Mouse (Mus musculus) midbrain, postnatal 0 days (tissue): ENCODE measurements around the gene Ankrd2. TPM values are rescaled to one million over a fixed set of nuclear protein-coding genes. Genes with fewer than 3 reads are reported as not detected.
A peak's percentile ranks its signal among the peaks of the same experiment; 100 is the strongest.

Source experiments
- ATAC-seq: fragments of 200-750 bp; cut with Nextera tagmentation; 2 replicates; pipeline ENCODE4 v1.8.0; 2017; ENCODE audit warnings: moderate number of reproducible peaks, mild to moderate bottlenecking, moderate TSS enrichment, moderate library complexity; ENCODE audit not compliant: low FRiP score
- DNase-seq: peaks from one replicate; pipeline ENCODE4 v3.0.0-alpha.2; 2015; ENCODE audit warnings: low spot score
- H3K27ac ChIP-seq: fragments of 300-500 bp; sonication (generic); 2 replicates; pipeline ENCODE4 v1.5.1; 2014; ENCODE audit warnings: low read depth, mild to moderate bottlenecking, low read length, mixed read lengths
- H3K27me3 ChIP-seq: fragments of 300-500 bp; sonication (generic); 2 replicates; pipeline ENCODE4 v1.6.1; 2014; ENCODE audit warnings: low read length, control low read depth, mixed read lengths; ENCODE audit not compliant: insufficient read depth
- H3K36me3 ChIP-seq: fragments of 300-500 bp; sonication (generic); 2 replicates; pipeline ENCODE4 v1.6.1; 2014; ENCODE audit warnings: low read length, control low read depth, mixed read lengths; ENCODE audit not compliant: insufficient read depth
- H3K4me1 ChIP-seq: fragments of 300-500 bp; sonication (generic); 2 replicates; pipeline ENCODE4 v1.6.1; 2014; ENCODE audit warnings: mild to moderate bottlenecking, control low read depth, antibody characterized with exemption, low read length, mixed read lengths; ENCODE audit not compliant: insufficient read depth
- H3K4me2 ChIP-seq: fragments of 300-500 bp; sonication (generic); 2 replicates; pipeline ENCODE4 v1.6.1; 2014; ENCODE audit warnings: low read depth, mild to moderate bottlenecking, low read length, mixed read lengths; ENCODE audit not compliant: poor library complexity, severe bottlenecking
- H3K4me3 ChIP-seq: fragments of 300-500 bp; sonication (generic); 2 replicates; pipeline ENCODE4 v1.5.1; 2014; ENCODE audit warnings: low read depth, mild to moderate bottlenecking, low read length, moderate library complexity
- H3K9ac ChIP-seq: fragments of 300-500 bp; sonication (generic); replicated peaks from 2 replicates; pipeline ENCODE4 v1.6.1; 2014; ENCODE audit warnings: mild to moderate bottlenecking, low read length, moderate library complexity, mixed read lengths; ENCODE audit not compliant: poor library complexity, severe bottlenecking
- H3K9me3 ChIP-seq: fragments of 300-500 bp; sonication (generic); 2 replicates; pipeline ENCODE4 v1.6.1; 2016; ENCODE audit warnings: low read length, control low read depth
- CTCF ChIP-seq: IDR thresholded peaks from 2 replicates; pipeline ENCODE4 v1.5.1; 2016; ENCODE audit warnings: antibody characterized with exemption, mild to moderate bottlenecking
- WGBS: fragments of 180-500 bp; shearing (Covaris S2); extraction: QIAGEN DNeasy Blood & Tissue Kit; methylation state at CpG from one replicate; pipeline ENCODE4 v1.1.7; 2014; 5-methylcytosine and 5-hydroxymethylcytosine counted together
- polyA plus RNA-seq: library from polyadenylated mRNA; unstranded; fragments of >200 nt; fragmentation: Nextera tagmentation; extraction: Ambion mirVana; gene quantifications from 2 replicates; pipeline ENCODE4 v1.2.1, GENCODE M21; 2015
- total RNA-seq: library from RNA; depleted of rRNA; stranded (reverse); fragments of >200 nt; gene quantifications from 2 replicates; pipeline ENCODE4 v1.2.3, GENCODE M21; 2014

The Ankrd2 gene
- total and polyA plus RNA-seq, 2 experiments from 2014 or later: 0.71 to 2.4 TPM

DNA sequence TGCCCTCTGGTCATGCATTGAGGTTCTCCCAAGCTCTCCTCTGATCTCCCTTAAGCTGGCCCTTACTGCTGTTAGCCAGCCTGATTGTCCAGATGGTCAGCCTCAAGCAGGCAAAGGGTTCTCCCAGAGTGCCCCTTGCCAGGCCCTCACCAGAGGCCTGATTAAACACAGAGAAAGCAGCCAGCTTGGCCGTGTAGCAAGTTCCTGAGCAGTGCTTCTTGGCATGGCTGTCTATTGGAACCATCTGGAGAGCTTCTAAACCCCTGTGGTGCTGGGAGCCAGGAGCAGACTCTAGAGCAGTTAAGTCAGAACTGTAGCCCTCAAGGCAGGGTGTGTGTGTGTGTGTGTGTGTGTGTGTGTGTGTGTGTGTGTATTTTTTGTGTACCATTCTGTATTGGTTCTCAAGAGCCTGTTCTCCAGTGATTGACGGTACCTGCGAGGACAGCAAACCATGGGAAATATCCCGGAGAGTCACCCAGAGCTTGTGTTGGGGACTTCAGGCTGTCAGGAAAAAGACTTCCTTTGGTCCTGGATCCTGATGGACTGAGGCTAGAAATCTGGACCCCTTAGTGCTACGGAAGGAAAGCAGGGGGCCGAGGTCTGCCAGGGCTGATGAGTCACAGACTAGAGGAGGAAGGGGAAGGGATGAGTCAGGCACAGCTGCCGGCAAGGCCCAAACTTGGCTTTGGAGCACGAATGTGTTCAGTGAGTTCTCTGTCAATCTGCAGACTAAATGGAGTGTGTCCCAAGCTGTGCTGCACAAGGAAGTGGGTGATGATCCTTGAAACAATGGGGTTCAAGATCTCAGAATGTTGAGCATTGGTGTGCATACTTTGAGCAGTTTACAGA is 18.2 kb upstream of the Ankrd2 start:
- Histone ChIP-seq H3K4me1 (no peaks in the 10 kb centered on the region), H3K27ac (no peak overlapping the region), H3K4me2 (no peak overlapping the region), H3K36me3 (no peaks in the 10 kb centered on the region), H3K27me3 (no peaks in the 10 kb centered on the region), H3K9me3 (no peaks in the 10 kb centered on the region), H3K9ac (no peak overlapping the region), H3K4me3 (no peak overlapping the region)
- DNase-seq (peak; percentile 80), ATAC-seq (peak; percentile 27; the same call in 1 of the 2 replicates)
- no peak for TF ChIP-seq CTCF
- WGBS: 78% methylated on average over 8 of the region's 8 CpGs

DNA sequence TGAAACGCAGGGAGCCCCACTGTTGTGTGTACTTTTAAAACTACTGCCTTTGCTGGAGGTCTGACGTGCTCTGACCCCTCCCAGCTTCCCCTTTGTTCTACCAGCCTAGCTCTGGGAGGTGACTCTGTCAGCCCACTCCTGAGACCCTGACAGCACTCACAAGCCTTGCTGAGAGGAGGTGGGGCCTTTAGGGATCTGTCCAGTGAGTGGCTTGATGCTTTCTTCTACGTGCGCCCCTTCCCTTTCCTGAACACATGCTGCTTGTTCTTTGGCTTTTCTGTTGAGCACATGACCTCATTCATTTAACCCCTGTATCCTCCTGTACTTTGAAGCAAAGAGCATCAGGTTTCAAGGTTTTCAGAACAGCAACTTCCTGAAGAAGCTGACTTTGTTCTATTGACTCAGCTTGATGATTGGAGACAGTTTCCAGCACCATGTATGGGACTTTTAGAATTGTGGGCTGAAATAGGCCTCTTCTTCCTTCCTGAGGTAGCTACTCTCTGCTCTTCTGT is 16.7 kb upstream of the Ankrd2 start:
- TF ChIP-seq CTCF: no peak
- 45% methylated on average over 4 of the region's 4 CpGs for WGBS
- no peaks in the 10 kb centered on the region for H3K36me3 ChIP-seq
- H3K4me3 ChIP-seq: no peak overlapping the region
- H3K27ac ChIP-seq: no peak overlapping the region
- DNase-seq: no peak
- no peaks in the 10 kb centered on the region for H3K9me3 ChIP-seq
- no peak overlapping the region for H3K9ac ChIP-seq
- no peak overlapping the region for H3K4me2 ChIP-seq
- no peaks in the 10 kb centered on the region for H3K4me1 ChIP-seq
- H3K27me3 ChIP-seq: no peaks in the 10 kb centered on the region
- no peak for ATAC-seq

DNA sequence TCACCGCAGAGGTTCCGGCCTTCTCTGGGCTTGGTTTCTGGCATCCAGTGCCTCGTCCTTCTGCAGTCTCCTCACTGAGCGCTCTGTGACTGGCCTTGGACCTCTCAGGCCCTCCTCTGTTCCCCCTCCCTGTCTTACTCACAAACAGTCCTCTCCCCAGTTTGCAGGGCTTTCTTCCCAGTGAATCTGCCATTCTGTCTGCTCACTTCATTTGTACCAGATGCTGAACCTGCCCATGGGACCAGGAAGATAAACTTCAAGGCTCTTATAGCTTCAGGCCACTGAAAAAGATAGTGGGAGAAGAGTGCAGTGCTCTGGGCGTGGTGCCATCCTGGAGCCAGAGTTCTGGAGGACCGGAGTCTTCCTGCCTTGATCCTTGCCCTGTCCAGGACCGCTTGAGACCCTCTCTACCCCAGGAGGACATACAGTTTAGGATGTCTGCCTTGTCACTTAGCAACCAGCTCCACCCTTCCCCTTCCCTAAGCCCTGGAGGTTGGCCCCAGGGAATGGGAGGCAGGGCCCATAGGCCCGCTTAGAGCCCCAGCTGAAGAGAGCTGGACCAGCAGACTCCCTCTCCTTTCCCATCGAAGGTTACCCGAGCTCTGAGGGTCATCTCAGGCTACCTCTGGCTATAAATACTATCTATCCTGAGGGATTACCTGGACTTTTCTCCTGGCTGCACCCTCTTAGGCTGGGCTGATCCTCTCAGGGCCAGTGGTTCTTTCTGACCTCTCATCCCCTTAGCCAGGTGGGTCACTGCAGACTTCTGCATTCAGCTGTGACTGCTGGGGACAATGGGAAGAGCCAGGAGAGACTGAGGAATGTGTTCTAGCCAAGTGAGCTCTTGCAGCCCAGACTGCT is 13.9 kb upstream of the Ankrd2 start:
- no peaks in the 10 kb centered on the region for H3K27me3 ChIP-seq
- H3K4me2 ChIP-seq: no peak overlapping the region
- no peak overlapping the region for H3K27ac ChIP-seq
- H3K4me3 ChIP-seq: no peak overlapping the region
- 55% methylated on average over 10 of the region's 10 CpGs for whole genome bisulfite sequencing
- no peak overlapping the region for H3K9ac ChIP-seq
- DNase-seq (no peak), ATAC-seq (no peak)
- no peaks in the 10 kb centered on the region for H3K4me1 ChIP-seq
- no peaks in the 10 kb centered on the region for H3K36me3 ChIP-seq
- H3K9me3 ChIP-seq: no peaks in the 10 kb centered on the region
- no peak for TF ChIP-seq CTCF

DNA sequence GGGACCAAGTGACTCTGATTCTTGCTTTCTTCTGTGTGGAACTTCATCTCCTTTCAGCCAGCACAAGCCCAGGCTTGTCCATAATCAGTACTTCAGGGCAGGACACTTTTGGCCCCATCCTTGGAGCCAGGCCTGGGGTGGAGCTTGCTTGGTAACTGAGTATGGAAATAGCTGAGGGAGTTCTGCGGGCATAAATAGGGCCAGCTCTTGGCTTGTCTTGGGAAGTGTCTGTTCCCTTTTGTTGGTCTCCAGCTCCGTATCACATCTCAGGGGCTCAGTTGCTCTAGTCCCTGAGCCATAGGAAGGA is 13.3 kb upstream of the Ankrd2 start:
- ATAC-seq: no peak
- no peak for DNase-seq
- Histone ChIP-seq H3K9me3 (no peaks in the 10 kb centered on the region), H3K4me2 (no peak overlapping the region), H3K27me3 (no peaks in the 10 kb centered on the region), H3K36me3 (no peaks in the 10 kb centered on the region), H3K9ac (no peak overlapping the region), H3K27ac (no peak overlapping the region), H3K4me1 (no peaks in the 10 kb centered on the region), H3K4me3 (no peak overlapping the region)
- no peak for TF ChIP-seq CTCF
- 52% methylated on average over 2 of the region's 2 CpGs for WGBS

DNA sequence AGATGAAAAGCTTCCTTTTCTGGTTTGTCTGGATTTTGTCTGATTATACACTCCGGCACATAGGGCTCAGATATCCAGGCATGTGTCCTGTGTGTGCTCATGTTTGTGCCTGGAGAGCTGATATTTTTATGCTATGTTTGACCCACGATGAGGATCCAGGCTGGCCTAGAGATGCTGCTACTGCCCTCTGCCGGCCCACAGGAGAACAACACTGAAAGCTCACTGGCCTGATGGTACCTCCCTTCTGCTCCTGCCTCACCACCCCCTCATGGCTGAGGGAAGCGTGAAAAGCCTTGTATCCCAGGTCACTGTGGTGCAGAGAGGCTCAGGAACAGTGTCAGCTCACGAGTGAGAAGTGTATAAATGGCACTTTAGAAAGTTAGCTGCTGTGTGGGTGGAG is 9.6 kb upstream of the Ankrd2 start:
- 0 out of 2 replicates have a peak, but pooled peaks have one; percentile 44 for ATAC-seq
- H3K4me3 ChIP-seq: no peak overlapping the region
- TF ChIP-seq CTCF: peak; percentile 95

DNA sequence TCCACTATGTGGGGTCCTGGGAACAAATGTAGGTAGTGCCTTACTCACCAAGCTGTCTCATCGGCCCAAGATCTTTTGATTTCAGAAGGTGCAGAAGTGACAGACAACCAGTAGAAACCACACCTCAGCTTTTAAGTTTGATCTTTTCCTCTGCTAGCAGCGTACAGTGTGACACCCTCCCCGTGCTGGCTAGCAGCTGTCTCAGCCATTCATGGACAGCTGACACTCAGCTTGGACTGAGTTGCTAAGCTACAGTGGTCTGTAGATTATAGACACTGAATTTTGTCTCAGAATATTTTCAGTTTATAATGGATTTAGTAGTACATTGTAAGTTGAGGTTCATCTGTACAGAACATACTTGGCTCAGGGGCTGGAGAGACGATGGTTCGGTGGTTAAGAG is 4.7 kb upstream of the Ankrd2 start:
- WGBS: 87% methylated on average over 5 of the region's 5 CpGs
- Histone ChIP-seq H3K4me3 (no peak overlapping the region), H3K4me2 (no peak overlapping the region), H3K9me3 (no peaks in the 10 kb centered on the region), H3K36me3 (0 out of 2 replicates have a peak, but pooled peaks cover 2% of the 10 kb centered on the region), H3K9ac (no peak overlapping the region), H3K27me3 (no peaks in the 10 kb centered on the region), H3K27ac (no peak overlapping the region), H3K4me1 (no peaks in the 10 kb centered on the region)
- DNase-seq: no peak
- ATAC-seq: no peak
- TF ChIP-seq CTCF: no peak

More for the DNA sequence above, 9.6 kb upstream of the Ankrd2 start:
- H3K9ac ChIP-seq: no peak overlapping the region
- H3K27ac ChIP-seq: no peak overlapping the region
- 7% methylated on average over 5 of the region's 5 CpGs for WGBS
- H3K4me2 ChIP-seq: no peak overlapping the region
- no peaks in the 10 kb centered on the region for H3K9me3 ChIP-seq
- DNase-seq: peak; percentile 77
- H3K36me3 ChIP-seq: no peaks in the 10 kb centered on the region
- H3K4me1 ChIP-seq: no peaks in the 10 kb centered on the region
- no peaks in the 10 kb centered on the region for H3K27me3 ChIP-seq
